In the genomic region with DNA sequence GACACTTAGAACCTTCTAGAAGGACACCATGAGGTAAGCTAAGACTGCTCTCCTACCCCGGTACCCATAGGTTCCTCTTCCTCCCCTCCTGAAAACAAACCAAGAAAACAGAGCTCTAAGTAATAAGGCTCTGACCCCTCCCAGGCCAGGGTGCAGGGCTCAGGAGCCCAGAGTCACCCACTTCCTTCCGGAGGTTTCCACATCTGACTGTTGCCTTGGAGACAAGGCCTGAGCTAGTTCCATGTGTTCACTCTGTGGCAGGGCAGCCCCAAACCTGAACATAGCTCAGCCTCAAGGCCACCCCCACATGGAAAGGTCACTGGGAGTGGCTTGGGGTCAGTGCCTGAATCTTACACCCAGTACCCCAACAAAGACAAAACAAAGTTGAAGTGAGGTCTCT, we compare ENCODE assay signal across 8 mouse cellular contexts. TPM values are rescaled to one million over a fixed set of nuclear protein-coding genes. Genes with fewer than 3 reads are reported as not detected.
A peak's percentile ranks its signal among the peaks of the same experiment; 100 is the strongest.
DNase-seq lines count a peak whose midpoint lies in the region; ATAC-seq lines count a peak whose summit lies in the region.

No protein-coding gene starts in this region.

- DNase-seq in gastrocnemius, adult 18-20 months (ENCODE audit: low spot score): peak; percentile 24
- no peak for DNase-seq in gastrocnemius, adult 8-10 months (ENCODE audit: low spot score in 2 of 2)
- peak; percentile 61 for DNase-seq in kidney, postnatal 14 days
- DNase-seq in thymus, postnatal 36 days: peak; percentile 83 to 89
- no peak for DNase-seq in cerebellum, postnatal 10 days
- DNase-seq in urinary bladder, adult 2 months (ENCODE audit: low spot score): no peak

- H3K4me1 ChIP-seq in megakaryocyte, embryonic 14.5 days: peaks cover 100% of the 10 kb centered on the region

- no peaks in the 10 kb centered on the region for H3K27me3 ChIP-seq in megakaryocyte, embryonic 14.5 days (replicated peaks)

- H3K36me3 ChIP-seq in megakaryocyte, embryonic 14.5 days (replicated peaks; ENCODE audit: low read length): peaks cover 84% of the 10 kb centered on the region

- peak; percentile 68 for ATAC-seq in granulocyte monocyte progenitor cell, adult 5-6 weeks (replicated peaks; ENCODE audit: poor library complexity, severe bottlenecking)

- H3K9me3 ChIP-seq in megakaryocyte, embryonic 14.5 days: no peaks in the 10 kb centered on the region

- peak overlapping the region; percentile 88 for H3K4me3 ChIP-seq in megakaryocyte, embryonic 14.5 days (replicated peaks)

RNA-seq across cellular contexts. Expression of a gene that starts 6.6 kb away (rescaled TPM):
- total RNA-seq in gastrocnemius, adult 18-20 months (2021): 1 to 10 TPM; 2.3 to 4.1 TPM
- 1 to 10 TPM; 2.6 to 3.6 (median 3.4) TPM for total RNA-seq in gastrocnemius, adult 8-10 months (2022)
- total RNA-seq in granulocyte monocyte progenitor cell, adult 5-6 weeks (2014; fragmentation: Nextera tagmentation): 34.1 and 37.2 TPM in 2 replicates
- total RNA-seq in granulocyte monocyte progenitor cell, adult 5-6 weeks (2017): 34.2 and 59.8 TPM in 2 replicates
- 61.8 and 135 TPM in 2 replicates for polyA plus RNA-seq in megakaryocyte, embryonic 14.5 days (2012; ENCODE audit: insufficient read depth, low replicate concordance)
- 24.5 and 29.1 TPM in 2 replicates for polyA plus RNA-seq in urinary bladder, adult 2 months (2012; rRNA removed)

RNA-seq across cellular contexts. Expression of a gene that starts 6.8 kb away (rescaled TPM):
- 1 to 10 TPM in 1 of 2 experiments, under 1 TPM in 1; 0.91 to 1.9 TPM for total RNA-seq in gastrocnemius, adult 18-20 months (2021)
- total RNA-seq in gastrocnemius, adult 8-10 months (2022): 1 to 10 TPM; 1.0 to 3.1 (median 2.7) TPM
- total RNA-seq in granulocyte monocyte progenitor cell, adult 5-6 weeks (2014; fragmentation: Nextera tagmentation): 9.0 and 17.3 TPM in 2 replicates
- 7.1 and 7.8 TPM in 2 replicates for total RNA-seq in granulocyte monocyte progenitor cell, adult 5-6 weeks (2017)
- 19.4 and 27.8 TPM in 2 replicates for polyA plus RNA-seq in megakaryocyte, embryonic 14.5 days (2012; ENCODE audit: insufficient read depth, low replicate concordance)
- 68.7 and 88.2 TPM in 2 replicates for polyA plus RNA-seq in urinary bladder, adult 2 months (2012; rRNA removed)

RNA-seq across cellular contexts. Expression of a gene that starts 17.3 kb away (rescaled TPM):
- 100 to 1,000 TPM; 244 to 292 TPM for total RNA-seq in gastrocnemius, adult 18-20 months (2021)
- total RNA-seq in gastrocnemius, adult 8-10 months (2022): 100 to 1,000 TPM; 226 to 292 (median 253) TPM
- total RNA-seq in granulocyte monocyte progenitor cell, adult 5-6 weeks (2014; fragmentation: Nextera tagmentation): 49.2 and 63.3 TPM in 2 replicates
- total RNA-seq in granulocyte monocyte progenitor cell, adult 5-6 weeks (2017): 37.7 and 58.0 TPM in 2 replicates
- polyA plus RNA-seq in megakaryocyte, embryonic 14.5 days (2012; ENCODE audit: insufficient read depth, low replicate concordance): 472 and 996 TPM in 2 replicates
- 129 and 137 TPM in 2 replicates for polyA plus RNA-seq in urinary bladder, adult 2 months (2012; rRNA removed)

RNA-seq across cellular contexts. Expression of a gene that starts 38.3 kb away (rescaled TPM):
- total RNA-seq in gastrocnemius, adult 18-20 months (2021): 10 to 100 TPM; 38.5 to 40.0 TPM
- 10 to 100 TPM; 36.7 to 40.7 (median 39.7) TPM for total RNA-seq in gastrocnemius, adult 8-10 months (2022)
- total RNA-seq in granulocyte monocyte progenitor cell, adult 5-6 weeks (2014; fragmentation: Nextera tagmentation): 26.1 and 34.6 TPM in 2 replicates
- 13.3 and 34.8 TPM in 2 replicates for total RNA-seq in granulocyte monocyte progenitor cell, adult 5-6 weeks (2017)
- polyA plus RNA-seq in megakaryocyte, embryonic 14.5 days (2012; ENCODE audit: insufficient read depth, low replicate concordance): 91.6 and 121 TPM in 2 replicates
- 36.5 and 48.5 TPM in 2 replicates for polyA plus RNA-seq in urinary bladder, adult 2 months (2012; rRNA removed)

RNA-seq across cellular contexts. Expression of a gene that starts 46.9 kb away (rescaled TPM):
- 10 to 100 TPM; 24.3 to 31.7 TPM for total RNA-seq in gastrocnemius, adult 18-20 months (2021)
- total RNA-seq in gastrocnemius, adult 8-10 months (2022): 10 to 100 TPM; 24.1 to 29.3 (median 27.8) TPM
- 43.2 and 47.8 TPM in 2 replicates for total RNA-seq in granulocyte monocyte progenitor cell, adult 5-6 weeks (2014; fragmentation: Nextera tagmentation)
- 34.5 and 42.2 TPM in 2 replicates for total RNA-seq in granulocyte monocyte progenitor cell, adult 5-6 weeks (2017)
- 10.9 and 24.8 TPM in 2 replicates for polyA plus RNA-seq in megakaryocyte, embryonic 14.5 days (2012; ENCODE audit: insufficient read depth, low replicate concordance)
- 96.3 and 108 TPM in 2 replicates for polyA plus RNA-seq in urinary bladder, adult 2 months (2012; rRNA removed)

Comparison
In these comparisons a context has a peak if more than half of its experiments do, and no peak if none do; other contexts are left out.
1. DNase-seq: peak in gastrocnemius, adult 18-20 months (single experiment), kidney, postnatal 14 days (single experiment) and thymus, postnatal 36 days (2 of 2); none in gastrocnemius, adult 8-10 months (0 of 2), cerebellum, postnatal 10 days (0 of 2) and urinary bladder, adult 2 months (single experiment).
2. RNA of a gene that starts 6.6 kb away (total RNA-seq): 34.1 to 59.8 TPM in granulocyte monocyte progenitor cell, adult 5-6 weeks; 2.3 to 4.1 TPM in gastrocnemius, adult 18-20 months and 2.6 to 3.6 TPM in gastrocnemius, adult 8-10 months; every median in the first group is over 4 times any median in the second.